Mouse (Mus musculus): ENCODE measurements around the gene Iqch. TPM values are rescaled to one million over a fixed set of nuclear protein-coding genes. Genes with fewer than 3 reads are reported as not detected.

The Iqch gene
- total RNA-seq, 4 experiments from 2014 or later = 0.07 to 0.12 (median 0.10) TPM

DNA sequence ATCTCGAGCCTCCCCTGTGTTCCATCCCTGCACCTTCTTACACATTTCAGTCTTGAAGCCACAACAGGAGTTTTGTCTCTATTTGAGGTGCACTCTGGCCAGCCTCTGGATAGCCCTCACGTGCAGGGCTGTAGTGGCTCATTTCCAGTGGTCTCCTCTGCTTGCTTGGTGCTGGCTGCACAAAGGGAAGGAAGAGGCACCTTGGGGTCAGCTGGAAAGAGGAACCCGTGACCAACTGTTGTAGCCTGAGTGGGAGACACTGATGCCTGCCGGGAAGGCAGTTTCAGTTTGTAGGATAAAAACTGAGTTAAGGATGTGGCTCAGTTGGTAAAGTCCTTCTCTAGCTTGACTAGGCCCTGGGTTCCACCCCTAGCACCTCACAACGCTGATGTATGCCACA, 9.7 kb upstream of the Iqch start:
- no peak for DNase-seq

DNA sequence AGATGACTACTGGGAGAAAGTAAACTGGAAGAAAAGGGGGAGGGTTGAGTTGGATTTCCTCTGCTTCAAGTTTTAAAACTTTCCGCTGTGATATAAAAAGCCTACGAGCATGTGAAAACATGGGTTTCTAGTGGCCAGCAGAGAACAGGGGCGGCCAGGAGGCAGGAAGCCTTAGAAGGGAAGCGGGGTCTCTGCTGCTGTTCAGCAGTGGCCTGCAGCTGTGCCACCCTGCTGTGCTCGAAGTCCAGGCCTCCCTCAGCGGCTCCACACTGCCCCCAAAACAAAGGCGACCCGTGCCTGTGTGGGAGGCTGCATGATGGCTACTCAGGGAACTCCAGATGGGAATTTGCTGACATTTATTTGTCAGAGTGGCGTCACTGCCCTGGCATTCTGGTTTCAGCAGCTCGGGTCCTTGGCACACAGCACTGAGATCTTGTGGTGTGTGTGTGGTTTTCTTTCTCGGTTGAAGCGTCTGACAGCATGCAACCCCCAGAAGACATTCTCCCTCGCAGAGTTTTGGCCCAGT, 8.6 kb upstream of the Iqch start:
- peak; percentile 60 for DNase-seq

DNA sequence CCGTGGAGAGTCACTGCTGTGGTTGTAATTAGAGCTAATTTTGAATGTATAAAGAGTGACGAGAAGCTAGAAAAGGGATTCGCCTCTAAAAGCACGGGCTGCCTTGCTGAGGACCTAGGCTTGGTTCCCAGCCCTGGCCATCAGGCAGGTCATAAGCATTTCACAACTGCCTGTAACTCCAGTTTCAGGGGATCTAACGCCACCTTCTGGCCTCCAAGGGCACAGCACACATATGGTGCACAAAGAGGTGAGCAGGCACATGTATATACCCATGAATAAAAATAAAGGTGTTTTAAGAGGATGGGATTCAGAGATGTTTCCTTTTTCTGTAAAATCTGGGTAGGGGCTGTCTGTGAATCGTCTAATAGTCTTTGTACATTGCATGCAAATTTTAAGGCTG, 7.9 kb upstream of the Iqch start:
- no peak for DNase-seq

DNA sequence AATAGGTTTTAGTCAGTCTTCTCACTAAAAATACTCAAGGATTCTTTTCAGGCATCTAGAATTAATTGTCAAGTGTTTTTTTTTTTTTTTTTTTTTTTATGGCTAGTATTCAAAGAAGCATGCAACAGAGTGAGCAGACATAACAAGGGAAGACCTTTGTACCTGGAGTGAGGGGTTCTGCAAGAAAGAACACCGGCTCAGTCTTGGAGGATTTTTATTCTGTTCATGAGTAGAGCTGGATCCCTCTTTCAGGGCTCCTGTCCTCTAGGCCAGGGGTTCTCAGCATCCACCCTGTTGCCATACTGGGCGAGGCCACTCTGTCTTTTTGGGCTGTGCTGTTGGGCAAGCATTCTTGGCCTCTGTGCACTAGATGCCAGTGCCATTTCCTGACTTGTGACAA, 7.5 kb upstream of the Iqch start:
- DNase-seq = no peak

DNA sequence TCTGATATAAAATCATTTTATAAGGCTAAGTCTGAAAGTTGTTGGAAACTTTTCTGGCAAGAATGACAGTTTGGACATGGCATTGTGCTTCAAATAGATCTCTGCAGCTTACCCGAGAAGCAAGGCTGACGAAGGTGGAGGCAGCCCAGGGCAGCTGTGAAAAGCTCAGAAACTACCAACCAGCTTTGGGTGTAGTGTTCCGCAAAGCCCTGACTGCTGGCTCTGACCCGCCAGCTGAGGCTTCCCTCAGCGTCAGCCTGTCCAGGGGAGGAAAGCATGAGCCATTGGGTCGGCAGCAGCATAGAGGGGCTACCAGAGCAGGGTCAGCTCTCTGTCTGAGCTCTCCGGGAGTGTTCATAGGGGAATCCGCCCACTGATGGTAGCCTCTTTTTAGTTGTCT, 7.0 kb upstream of the Iqch start:
- no peak for DNase-seq

DNA sequence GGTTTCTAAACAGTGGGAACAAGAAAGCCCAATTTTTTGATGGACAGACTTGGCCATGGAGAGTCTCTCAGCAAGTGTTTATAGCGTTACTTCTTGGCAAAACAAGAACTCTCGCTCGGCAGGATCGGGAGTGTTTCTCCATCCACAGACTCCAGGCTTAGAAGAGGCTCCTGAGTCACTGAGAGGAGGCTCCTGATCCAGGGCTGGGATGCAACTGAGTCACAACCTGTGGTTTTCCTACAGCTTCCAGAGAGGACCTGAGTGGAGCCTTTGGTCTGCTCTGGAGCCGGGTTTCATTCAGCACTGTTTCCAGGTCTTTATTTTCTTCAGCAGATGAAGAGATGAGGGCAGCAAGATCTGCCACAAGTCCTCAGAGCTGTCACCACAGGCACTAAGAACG, 5.7 kb upstream of the Iqch start:
- DNase-seq = no peak

DNA sequence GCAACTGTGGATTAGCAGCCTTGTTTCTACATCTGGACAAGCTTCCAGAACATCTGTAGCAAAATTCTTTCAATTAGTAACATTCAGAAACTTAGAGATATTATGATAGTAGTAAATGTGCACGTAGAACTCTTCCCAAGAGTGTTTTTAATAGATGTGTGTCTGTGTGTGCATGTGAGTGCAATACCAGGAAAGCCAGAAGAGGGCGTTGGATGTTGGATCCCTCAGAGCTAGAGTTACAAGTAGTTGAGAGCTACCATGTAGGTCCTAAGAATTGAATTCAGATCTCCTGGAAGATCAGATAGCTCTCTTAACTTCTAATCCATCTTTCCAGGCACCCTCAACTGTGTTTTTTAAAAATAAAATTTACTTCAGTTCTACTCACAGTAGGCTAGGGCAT, 4.3 kb upstream of the Iqch start:
- no peak for DNase-seq

DNA sequence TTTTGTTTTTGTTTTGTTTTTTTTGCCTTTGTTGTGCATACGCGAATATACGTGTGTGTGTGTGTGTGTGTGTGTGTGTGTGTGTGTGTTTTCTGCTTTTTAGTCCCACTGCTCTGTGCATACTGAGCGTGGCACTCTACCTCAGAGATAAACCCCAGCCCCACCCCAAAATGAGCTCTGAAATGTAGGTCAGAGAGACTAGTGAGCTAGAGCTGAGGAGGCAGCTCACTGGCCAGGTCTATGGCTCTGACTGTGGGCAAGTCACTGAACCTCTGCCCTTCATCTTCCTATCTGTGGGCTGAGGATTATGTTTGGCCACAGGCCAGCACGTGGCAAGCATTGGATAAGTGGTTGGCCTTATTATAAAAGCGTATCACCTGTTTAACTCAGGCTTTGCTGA, 1.6 kb upstream of the Iqch start:
- no peak for DNase-seq

DNA sequence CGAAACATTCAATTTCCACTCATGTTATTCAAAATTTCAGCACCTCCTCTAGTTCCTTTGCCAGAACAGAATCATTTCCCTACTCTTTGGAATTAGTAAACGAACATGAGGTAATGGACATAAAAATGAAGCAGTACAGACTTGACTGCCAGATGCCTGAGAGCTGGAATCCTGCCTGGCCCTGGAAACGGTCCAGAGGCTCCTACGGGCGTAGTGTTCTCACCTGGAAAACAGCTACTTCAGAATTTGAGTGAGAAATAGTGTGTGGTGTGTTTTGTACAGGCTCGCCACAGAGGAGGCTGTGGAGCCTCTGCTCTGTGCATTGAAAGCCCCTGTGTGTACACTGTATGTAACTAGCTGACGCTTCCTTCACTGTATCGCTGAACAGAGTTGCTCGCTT, 5.6 kb downstream of the Iqch start:
- DNase-seq = no peak

DNA sequence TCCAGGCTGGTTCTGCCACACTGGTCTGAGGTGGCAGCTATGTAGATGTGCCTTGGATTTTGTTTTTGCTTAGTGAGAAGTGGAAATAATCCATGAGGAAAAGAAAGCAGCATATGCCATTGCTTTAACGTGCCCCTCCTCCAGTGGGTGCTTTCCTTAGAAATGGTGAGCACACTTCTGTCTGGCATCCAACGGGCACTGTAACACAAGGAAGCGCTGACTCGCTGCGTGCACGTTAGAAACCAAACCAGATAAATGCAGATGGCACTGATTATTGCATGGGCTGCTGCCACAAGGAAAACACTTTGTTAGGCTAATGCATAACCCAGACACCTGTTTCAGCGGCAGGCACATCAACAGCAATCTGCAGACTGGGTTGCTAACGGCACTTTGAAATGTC, 6.6 kb downstream of the Iqch start:
- DNase-seq = no peak

DNA sequence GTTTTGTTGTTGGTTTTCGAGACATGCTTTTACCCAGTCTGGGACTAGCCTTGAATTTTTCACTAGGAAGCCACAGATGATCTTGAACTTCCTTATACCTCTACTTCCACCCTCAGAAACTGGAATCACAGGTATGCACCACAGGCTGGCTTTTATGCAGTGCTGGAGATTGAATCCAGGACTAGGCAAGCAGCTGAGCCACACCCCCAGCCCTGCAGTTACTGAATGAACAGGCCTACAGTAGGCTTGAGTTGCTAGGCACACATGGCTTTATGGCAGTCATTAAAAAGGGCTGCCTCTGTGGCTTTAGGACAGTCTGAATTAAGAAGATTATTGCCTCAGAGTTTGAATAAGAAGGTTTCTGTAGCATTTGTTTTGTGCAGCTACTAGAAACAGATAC, 7.3 kb downstream of the Iqch start:
- no peak for DNase-seq

DNA sequence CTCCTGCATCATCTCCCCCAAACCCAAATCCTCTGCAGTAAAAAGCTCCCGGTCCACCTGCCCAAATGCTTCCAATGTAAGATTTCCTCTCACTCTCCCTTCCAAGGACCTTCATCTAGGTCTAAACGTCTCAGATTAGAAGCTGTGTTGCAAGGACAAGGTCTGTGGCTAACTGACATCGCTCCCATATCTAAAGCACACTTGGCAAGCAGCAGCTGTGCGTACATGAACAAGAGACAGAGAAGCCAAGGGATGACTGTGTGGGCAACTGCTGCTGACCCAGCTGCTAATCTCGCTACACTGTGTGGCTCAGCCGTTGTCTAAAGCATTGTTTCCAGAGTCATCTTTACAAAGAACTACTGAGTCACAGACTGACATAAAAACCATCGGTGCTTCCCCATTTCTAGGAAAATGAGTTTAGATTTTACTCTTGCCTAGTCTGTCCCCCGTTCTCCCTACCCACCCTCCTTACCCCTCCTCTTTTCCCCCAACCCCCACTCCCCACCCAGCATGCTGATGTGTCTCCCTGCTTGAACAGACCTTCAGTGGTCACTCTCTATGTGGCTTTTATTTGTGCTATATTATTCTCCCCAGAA, 10.5 kb downstream of the Iqch start:
- DNase-seq = no peak

DNA sequence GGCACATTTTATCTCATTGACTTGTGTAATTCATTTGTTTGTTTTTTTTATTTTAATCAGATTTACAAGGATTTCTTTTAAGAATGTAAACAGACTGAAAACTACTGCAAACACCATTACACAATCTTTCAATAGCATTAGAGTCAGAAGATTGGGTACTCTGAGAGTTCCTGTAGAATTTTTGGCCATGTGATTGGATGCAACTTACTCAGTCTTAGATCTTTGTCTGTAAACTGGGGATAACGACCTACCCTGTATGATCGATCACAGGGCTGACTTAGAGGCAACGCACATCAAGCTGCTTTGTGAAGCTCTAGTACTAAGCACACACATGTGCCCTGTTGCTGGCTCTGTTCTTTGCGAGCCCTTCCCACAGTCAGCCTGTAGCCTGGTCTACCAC, 11.7 kb downstream of the Iqch start:
- DNase-seq = no peak

DNA sequence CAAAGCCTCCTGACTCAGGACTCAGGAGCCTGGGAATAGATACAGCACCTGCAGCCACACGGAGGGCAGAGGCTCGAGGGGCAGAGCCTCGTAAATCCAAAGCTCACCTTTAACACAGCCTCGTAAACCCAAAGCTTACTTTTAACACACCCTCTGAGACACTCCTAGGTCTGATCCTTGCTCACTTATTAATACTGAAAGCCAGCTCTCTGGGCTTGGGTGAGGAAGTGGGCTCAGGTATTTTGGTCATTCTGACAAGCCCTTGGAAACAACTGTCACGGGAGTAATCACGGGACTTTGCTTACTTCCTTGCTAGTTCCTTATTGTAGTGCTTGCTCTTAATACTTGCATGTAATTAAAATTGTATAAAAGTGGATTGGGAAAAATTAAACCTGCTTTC, 13.1 kb downstream of the Iqch start:
- DNase-seq = no peak

DNA sequence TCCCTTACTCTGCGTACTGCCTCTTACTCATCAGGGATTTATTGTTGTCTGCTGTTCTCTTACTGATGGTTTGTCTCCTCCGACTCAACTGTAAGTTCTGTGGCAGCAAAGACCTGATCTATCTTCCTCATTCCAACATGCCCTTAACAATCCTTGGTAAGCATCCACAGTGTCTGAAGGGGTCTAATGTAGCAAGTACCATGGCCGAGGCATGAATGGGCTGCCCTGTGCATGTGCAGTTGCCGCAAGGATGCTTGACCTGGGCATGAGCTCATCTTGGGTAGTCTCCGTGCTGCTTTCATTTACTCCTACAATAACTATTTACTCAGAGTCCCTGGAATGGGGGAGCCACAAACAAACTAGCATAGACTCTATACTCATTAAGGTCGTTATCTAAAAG, 17.0 kb downstream of the Iqch start:
- DNase-seq = no peak

DNA sequence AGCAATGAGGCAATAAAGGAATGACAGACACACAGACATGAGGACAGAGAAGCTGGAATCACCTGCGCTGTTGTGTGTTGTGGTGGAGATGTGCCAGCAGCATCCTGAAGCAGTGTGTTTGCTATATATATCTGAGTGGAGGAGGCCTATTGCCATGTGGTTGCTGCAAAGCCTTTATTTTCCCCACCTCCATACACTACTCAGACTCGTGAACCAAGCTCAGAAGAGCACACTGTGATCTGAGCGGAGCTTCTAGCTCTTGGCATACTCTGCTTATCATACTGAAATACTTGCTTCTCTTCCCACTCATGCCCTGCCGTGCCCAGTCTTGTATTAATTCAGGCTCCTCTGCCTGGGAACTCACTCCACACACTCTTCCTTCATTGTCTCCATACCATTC, 20.5 kb downstream of the Iqch start:
- DNase-seq = no peak

DNA sequence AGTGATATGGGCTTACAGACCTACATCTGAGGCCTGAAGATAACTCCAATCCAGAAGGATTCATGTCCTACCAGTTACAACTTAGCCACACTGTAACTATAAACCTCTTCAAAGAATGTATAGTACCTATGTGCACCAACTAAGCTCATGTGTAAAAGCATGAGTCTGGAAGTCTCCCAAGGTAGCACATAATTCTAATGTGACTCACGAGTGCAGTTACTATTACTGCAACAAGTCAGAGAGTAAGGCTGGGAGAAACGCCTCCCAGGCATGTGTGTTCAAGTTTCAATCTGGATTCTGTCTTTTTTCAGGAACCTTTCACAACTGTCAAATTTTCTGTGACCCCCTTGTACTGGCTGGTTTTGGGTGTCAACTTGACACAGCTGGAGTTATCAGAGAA, 22.2 kb downstream of the Iqch start:
- DNase-seq = no peak

DNA sequence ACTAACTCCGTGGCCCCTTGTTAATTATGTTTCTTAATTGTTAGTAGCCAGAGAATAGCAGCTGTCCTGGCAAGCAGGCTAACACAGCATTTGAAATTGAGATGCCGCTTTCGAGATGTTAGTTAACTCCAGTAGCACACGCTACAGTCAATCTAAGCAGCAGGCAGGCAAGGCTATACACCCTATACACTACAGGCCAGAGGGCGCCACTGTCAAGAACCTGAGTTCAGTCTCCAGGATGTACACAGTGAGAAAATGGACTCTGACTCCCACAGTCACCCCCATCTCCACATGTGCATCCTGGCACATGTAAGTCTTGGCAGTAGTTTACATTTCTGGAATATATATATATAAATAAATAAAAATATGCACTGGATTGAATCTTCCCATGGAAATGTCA, 22.6 kb downstream of the Iqch start:
- no peak for DNase-seq

DNA sequence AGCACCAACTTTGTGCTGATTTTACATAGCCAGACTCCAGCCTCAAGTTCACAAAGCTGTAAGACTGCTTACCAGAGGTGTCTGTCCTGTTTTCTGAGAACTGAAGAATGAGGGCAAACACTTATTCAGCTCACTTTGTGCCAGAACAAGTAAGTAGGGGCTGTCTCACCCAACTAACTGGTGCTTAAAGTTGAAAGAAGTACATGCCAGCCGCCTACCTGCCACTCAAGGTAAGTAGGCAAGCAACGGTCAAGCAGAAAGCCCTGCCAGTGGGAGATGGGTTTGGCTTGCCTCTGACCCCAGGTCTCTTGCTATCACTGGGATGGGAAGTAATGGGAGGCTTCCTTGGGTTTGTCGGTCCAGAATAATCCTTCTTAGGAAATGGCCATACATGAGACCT, 24.8 kb downstream of the Iqch start:
- DNase-seq = no peak

DNA sequence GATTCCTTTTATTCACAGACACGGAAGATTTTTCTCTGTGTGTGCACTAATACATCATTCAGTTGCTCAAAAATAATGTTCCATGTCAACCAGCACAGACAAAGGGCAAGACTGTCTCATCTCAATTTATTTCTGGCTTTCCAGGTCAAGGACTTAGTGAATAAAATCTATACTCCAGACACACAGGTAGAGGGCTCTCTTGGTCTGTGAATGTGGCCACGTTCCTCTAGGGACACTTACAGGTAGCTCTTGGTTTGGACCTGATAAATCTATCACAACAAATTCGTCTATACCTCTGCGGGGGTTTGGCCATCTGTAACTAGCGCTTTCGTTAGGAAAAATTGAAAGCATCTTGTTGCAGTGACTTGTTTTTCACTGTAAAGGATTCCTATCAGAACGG, 29.4 kb downstream of the Iqch start:
- DNase-seq = no peak

DNA sequence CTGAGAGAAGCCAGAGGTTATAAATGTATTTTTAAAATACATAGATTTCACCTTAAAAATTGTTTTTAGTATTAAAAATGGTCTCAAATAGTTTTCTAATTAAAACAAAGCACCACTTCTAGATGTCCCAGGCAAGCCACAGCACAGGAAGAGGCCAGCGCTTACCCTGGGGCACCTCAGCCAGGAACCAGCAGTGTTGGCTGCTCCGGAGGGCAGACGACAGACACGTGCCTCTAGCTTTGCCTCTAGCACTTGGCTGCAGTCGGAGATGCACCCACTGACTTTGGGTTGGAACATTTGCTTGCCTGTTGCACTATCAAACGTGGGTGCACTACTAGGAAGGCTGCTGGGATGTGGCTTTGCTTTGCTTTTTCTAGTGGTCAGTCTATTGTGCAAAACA, 30.4 kb downstream of the Iqch start:
- DNase-seq = no peak

DNA sequence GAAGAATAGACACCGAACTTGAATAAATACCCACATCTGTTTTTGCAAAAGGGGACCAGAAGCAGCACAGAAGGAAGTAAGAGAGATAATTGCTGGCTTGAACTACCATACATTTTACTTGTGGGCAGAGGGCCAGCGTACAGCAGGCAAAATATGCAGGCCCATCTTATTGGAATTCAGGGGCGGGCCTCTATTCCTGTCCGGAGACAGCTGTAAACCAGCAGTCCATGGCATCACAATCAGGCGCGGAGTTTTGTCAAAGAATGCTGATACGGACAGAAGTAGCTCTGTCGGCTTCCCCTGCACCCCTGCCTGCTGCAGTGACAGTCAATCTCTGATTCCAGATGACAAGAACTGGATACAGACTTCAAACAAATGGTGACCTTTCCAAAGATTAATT, 33.5 kb downstream of the Iqch start:
- no peak for DNase-seq

DNA sequence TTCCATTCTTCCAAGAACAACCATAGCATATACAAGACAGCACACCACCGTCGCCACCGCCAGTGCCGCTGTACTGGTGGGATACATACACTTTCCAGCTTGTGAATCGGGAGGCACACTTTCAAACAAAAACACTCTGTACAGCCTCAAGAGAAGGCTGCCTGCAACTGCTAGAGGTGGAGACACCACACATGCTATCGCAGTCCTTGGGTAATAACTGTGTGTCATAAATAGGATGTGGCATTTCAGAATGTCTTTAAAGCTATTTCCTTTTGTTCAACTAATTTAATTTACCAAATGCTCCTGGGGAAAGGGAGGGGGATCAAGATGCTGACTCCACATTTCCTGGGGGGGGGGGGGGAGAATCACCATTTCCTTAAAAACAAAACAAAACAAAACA, 34.0 kb downstream of the Iqch start:
- no peak for DNase-seq

DNA sequence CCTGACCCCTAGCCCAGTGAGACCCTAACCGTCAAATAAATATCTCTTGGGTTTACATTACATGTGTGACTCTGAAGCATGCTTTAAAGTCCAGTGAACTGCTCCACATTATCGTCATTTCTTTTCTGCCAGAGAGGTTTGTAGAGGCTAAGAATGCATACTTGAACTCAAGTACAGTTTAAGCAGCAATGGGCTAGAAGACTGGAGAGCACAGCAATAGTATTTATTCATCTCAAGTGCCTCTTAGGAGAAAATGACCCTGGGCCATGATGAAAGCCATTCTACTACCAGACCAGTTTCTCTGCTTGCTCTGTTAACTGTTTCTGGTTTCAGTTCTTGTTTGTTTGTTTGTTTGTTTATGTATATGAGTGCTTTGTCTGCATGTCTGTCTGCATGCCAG, 38.9 kb downstream of the Iqch start:
- no peak for DNase-seq

DNA sequence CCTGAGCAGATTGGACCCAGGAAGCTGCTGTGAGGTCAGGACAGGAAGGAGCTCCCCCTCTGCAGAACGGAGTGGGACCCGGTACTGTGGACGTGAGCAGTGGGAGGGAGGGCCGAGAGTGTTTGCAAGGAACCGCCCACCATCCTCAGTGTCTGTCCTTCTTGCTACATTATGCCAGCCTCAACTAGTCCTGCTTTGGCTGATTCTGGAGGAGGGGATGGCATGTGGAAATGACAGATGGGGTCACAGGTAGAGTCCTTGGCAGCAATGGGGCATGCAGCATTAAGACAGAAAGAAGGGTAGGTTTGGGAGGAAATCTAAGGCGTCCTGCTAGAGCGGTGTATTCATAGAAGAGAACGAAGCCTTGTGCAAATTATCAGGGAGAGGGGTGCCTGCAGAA, 40.4 kb downstream of the Iqch start:
- no peak for DNase-seq

Measured in adrenal gland, adult 8-10 months (tissue).